ENCODE assay signal across 13 mouse cellular contexts in the genomic region with DNA sequence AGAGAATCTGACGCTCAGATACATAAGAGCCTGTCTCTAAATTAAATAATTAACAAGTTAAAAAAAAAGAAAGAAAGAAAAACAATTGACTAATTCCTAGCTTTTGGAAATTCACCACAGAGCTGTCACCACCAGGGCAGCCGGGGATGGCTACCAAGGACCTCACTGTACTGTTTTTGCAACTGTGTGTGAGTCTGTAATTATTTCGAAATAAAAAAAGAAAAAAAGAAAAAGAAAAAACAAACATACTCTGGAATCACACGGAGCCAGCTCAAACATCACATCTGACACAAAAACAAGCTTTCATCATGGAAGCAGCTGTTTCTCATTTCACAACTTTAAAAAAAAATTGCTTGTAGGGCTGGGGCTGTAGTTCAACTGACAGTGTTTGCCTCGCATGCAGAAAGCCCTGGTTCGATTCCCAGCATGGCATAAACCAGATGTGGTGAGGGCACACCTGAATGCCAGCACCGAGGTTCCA.
DNase-seq lines count a peak whose midpoint lies in the region; ATAC-seq lines count a peak whose summit lies in the region.
"Had no signal": no experiment of that assay in that cellular context is flagged by ENCODE, and none has a peak within 500 bp of the region (broad histone marks: within the 10 kb centered on the region; RNA-seq: fewer than 3 reads in every experiment).

No protein-coding gene starts in this region.

- no peaks in the 10 kb centered on the region for H3K9me3 ChIP-seq in kidney, embryonic 15.5 days (replicated peaks)
- H3K9me3 ChIP-seq in embryonic facial prominence, embryonic 14.5 days (ENCODE audit: control insufficient read depth, low read length): no peaks in the 10 kb centered on the region
- no peaks in the 10 kb centered on the region for H3K9me3 ChIP-seq in lung, embryonic 16.5 days (ENCODE audit: control insufficient read depth, low read length)
- H3K9me3 ChIP-seq: hindbrain, embryonic 13.5 days had no signal

- no peak overlapping the region for H3K4me2 ChIP-seq in kidney, embryonic 15.5 days
- H3K4me2 ChIP-seq in embryonic facial prominence, embryonic 14.5 days (ENCODE audit: low read depth, low read length): no peak overlapping the region
- H3K4me2 ChIP-seq in lung, embryonic 16.5 days (ENCODE audit: low read depth, low read length): no peak overlapping the region
- H3K4me2 ChIP-seq: hindbrain, embryonic 13.5 days had no signal

- ATAC-seq in kidney, embryonic 15.5 days (replicated peaks; ENCODE audit: low FRiP score): no peak; the same call in 1 of the 2 replicates
- ATAC-seq in embryonic facial prominence, embryonic 14.5 days (ENCODE audit: low read depth): no peak
- ATAC-seq in lung, embryonic 16.5 days (ENCODE audit: low read depth): peak; percentile 88

- no peaks in the 10 kb centered on the region for H3K36me3 ChIP-seq in kidney, embryonic 15.5 days
- H3K36me3 ChIP-seq in embryonic facial prominence, embryonic 14.5 days (ENCODE audit: control insufficient read depth, insufficient read depth, low read length): no peaks in the 10 kb centered on the region
- no peaks in the 10 kb centered on the region for H3K36me3 ChIP-seq in lung, embryonic 16.5 days (ENCODE audit: control insufficient read depth, insufficient read depth, low read length)
- H3K36me3 ChIP-seq: G1E; hindbrain, embryonic 13.5 days had no signal

- 0 out of 2 replicates have a peak overlapping the region, but pooled peaks have one; percentile 5 for H3K27ac ChIP-seq in kidney, embryonic 15.5 days
- no peak overlapping the region for H3K27ac ChIP-seq in embryonic facial prominence, embryonic 14.5 days (replicated peaks; ENCODE audit: low read depth, low read length)
- peak overlapping the region; percentile 32; the same call in 1 of the 2 replicates for H3K27ac ChIP-seq in lung, embryonic 16.5 days (ENCODE audit: low read length)
- H3K27ac ChIP-seq: hindbrain, embryonic 13.5 days; layer of hippocampus, adult 2 months had no signal

- H3K4me1 ChIP-seq in kidney, embryonic 15.5 days: peaks cover 4% of the 10 kb centered on the region; the same call in 1 of the 2 replicates
- no peaks in the 10 kb centered on the region for H3K4me1 ChIP-seq in embryonic facial prominence, embryonic 14.5 days (ENCODE audit: control insufficient read depth, insufficient read depth, low read length)
- H3K4me1 ChIP-seq in lung, embryonic 16.5 days (replicated peaks; ENCODE audit: control insufficient read depth, insufficient read depth, low read length): peaks cover 3% of the 10 kb centered on the region; the same call in 1 of the 2 replicates

- H3K9ac ChIP-seq in kidney, embryonic 15.5 days: no peak overlapping the region
- no peak overlapping the region for H3K9ac ChIP-seq in embryonic facial prominence, embryonic 14.5 days (ENCODE audit: low read depth, low read length)
- no peak overlapping the region for H3K9ac ChIP-seq in lung, embryonic 16.5 days (ENCODE audit: low read length)
- H3K9ac ChIP-seq: hindbrain, embryonic 13.5 days had no signal

- WGBS in kidney, embryonic 15.5 days: 54% methylated on average over 7 of the region's 7 CpGs
- 27% methylated on average over 7 of the region's 7 CpGs for WGBS in embryonic facial prominence, embryonic 14.5 days
- WGBS in lung, embryonic 16.5 days: 37% methylated on average over 7 of the region's 7 CpGs

- no peak overlapping the region for H3K4me3 ChIP-seq in kidney, embryonic 15.5 days (replicated peaks)
- H3K4me3 ChIP-seq in embryonic facial prominence, embryonic 14.5 days (ENCODE audit: low read depth, low read length): no peak overlapping the region
- H3K4me3 ChIP-seq in lung, embryonic 16.5 days (ENCODE audit: low read length): no peak overlapping the region
- H3K4me3 ChIP-seq: erythroblast, embryonic 14.5 days; hindbrain, embryonic 13.5 days; layer of hippocampus, adult 2 months had no signal

- no peaks in the 10 kb centered on the region for H3K27me3 ChIP-seq in kidney, embryonic 15.5 days
- H3K27me3 ChIP-seq in embryonic facial prominence, embryonic 14.5 days (replicated peaks; ENCODE audit: control insufficient read depth, insufficient read depth, low read length): no peaks in the 10 kb centered on the region
- no peaks in the 10 kb centered on the region for H3K27me3 ChIP-seq in lung, embryonic 16.5 days (ENCODE audit: control insufficient read depth, insufficient read depth, low read depth, low read length)
- H3K27me3 ChIP-seq: hindbrain, embryonic 13.5 days had no signal

- DNase-seq in adrenal gland, adult (ENCODE audit: inconsistent age in 2 of 2, low spot score in 1 of 2): peak; percentile 24 to 83
- no peak for DNase-seq in adrenal gland, postnatal 4 days (ENCODE audit: low spot score in 2 of 2)
- DNase-seq in kidney, adult 9 months: no peak
- DNase-seq in embryonic facial prominence, embryonic 14.5 days (ENCODE audit: low spot score): peak; percentile 35
- DNase-seq in left cerebral cortex, adult 18-20 months (ENCODE audit: low spot score in 2 of 2): no peak
- DNase-seq in testis, postnatal 14 days (ENCODE audit: low spot score): no peak
- DNase-seq: cerebellum, postnatal 25 days had no signal

Comparison
In these comparisons a context has a peak if more than half of its experiments do, and no peak if none do; other contexts are left out.
1. DNase-seq: peak in adrenal gland, adult (2 of 2) and embryonic facial prominence, embryonic 14.5 days (single experiment); none in adrenal gland, postnatal 4 days (0 of 2), kidney, adult 9 months (single experiment), left cerebral cortex, adult 18-20 months (0 of 2) and testis, postnatal 14 days (single experiment).